Mouse (Mus musculus): Measurements from ENCODE around the gene Lgr6.

DNA sequence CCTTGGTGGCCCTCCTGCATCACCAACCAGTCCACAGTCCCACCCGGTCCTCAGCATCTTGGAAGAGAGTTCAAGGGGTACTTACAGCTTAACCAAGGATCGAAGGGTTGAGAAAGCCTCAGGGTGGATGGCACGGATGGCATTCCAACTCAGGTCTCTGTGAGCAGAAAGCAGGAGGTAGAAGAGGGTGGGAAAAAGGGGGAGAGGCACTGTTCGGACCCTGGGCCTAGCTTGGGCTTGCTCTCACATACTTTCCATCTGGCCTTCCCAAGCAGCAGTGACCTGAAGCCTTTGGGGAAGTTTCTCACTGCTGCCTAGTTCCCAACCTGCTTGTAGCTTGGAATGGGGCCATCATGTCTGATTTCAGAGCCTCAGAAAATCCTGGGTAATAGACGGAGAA is 107.5 kb downstream of the Lgr6 start:
- TF ChIP-seq CTCF (IDR thresholded peaks at IDR 0.05; ENCODE audit: borderline replicate concordance, insufficient read depth, low read length): no peak
- TF ChIP-seq POLR2A (IDR thresholded peaks at IDR 0.05; ENCODE audit: low read depth, low read length): no peak

All from embryonic fibroblast, embryonic 13.5 days (primary cell).